Mouse (Mus musculus) ES-E14 (cell line): ENCODE data around the gene Sh2d5.

Experiments used
- HCFC1 ChIP-seq: IDR thresholded peaks from 2 replicates; pipeline ENCODE4 v1.6.1; 2012; ENCODE audit warnings: low read length, inconsistent platforms, borderline replicate concordance; ENCODE audit not compliant: insufficient read depth
- ZNF384 ChIP-seq: IDR thresholded peaks from 2 replicates; pipeline ENCODE4 v1.6.1; 2012; ENCODE audit warnings: low read depth, low read length, inconsistent platforms

DNA sequence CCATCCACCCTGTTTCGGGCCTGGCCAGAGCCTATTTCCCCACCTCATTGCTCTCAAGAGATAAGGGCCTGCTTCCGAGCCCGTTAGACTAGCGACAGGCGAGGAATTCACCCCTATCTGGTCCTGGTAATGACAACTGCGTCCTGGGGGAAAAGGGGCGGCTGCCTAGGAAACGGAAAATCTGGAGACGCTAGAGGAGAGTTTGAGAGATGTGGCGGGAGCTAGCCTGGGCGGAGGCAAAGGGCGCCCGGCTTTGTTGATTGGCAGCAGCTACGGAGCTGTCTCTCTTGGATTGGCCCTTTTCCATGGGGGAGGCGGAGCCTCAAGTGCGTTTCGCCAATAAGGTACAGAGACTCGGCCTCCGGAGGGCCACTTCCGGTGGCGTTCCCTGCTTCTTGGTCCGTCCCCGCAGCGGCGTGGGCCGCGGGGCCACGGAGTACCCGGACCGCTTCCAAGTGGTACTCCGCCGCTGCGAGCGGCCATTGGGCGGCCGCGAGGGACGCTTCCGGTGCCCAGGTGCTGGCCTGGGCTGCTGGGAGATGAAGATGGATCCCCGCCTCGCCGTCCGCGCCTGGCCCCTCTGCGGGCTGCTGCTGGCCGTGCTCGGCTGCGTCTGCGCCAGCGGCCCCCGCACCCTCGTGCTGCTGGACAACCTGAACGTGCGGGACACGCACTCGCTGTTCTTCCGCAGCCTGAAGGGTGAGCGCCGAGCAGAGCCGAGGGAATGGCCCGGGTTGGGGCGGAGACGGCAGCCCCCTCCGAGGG is 54.3 kb downstream of the Sh2d5 start, which contains the start of gene Ddost:
- no peak for TF ChIP-seq ZNF384
- TF ChIP-seq HCFC1: peak; percentile 87
